Mouse (Mus musculus) liver, embryonic 13.5 days (tissue): ENCODE measurements around the gene Cox8c. TPM values are rescaled to one million over a fixed set of nuclear protein-coding genes. Genes with fewer than 3 reads are reported as not detected.

Source experiments
- polyA plus RNA-seq: library from polyadenylated mRNA; unstranded; fragments of >200 nt; fragmentation: Nextera tagmentation; extraction: Ambion mirVana; gene quantifications from 2 replicates; pipeline ENCODE4 v1.2.1, GENCODE M21; 2015

The Cox8c gene
- polyA plus RNA-seq, 1 experiment from 2014 or later: not detected

Other genes starting within 250 kb of the Cox8c start
- gene Itpk1, start 194.4 kb upstream of the Cox8c start, polyA plus RNA-seq: 3.0 and 3.3 TPM in 2 replicates
- gene Moap1, start 155.7 kb upstream of the Cox8c start, polyA plus RNA-seq: 8.4 and 9.0 TPM in 2 replicates
- 8.8 and 9.2 TPM in 2 replicates for gene Tmem251, start 155.6 kb upstream of the Cox8c start, polyA plus RNA-seq
- gene Gm28051, start 141.6 kb upstream of the Cox8c start, polyA plus RNA-seq: not detected in 2 replicates
- 16.6 and 20.1 TPM in 2 replicates for gene Gon7, start 141.5 kb upstream of the Cox8c start, polyA plus RNA-seq
- 24.7 and 29.0 TPM in 2 replicates for gene Ubr7, start 141.3 kb upstream of the Cox8c start, polyA plus RNA-seq
- 11.0 and 11.3 TPM in 2 replicates for gene Gm20604, start 140.6 kb upstream of the Cox8c start, polyA plus RNA-seq
- 4.0 and 4.7 TPM in 2 replicates for gene Btbd7, start 20.8 kb upstream of the Cox8c start, polyA plus RNA-seq
- gene Unc79, start 49.5 kb downstream of the Cox8c start, polyA plus RNA-seq: 0.08 and 0.13 TPM in 2 replicates